Mouse (Mus musculus): ENCODE data around the gene Slc24a4. TPM values are rescaled to one million over a fixed set of nuclear protein-coding genes. Genes with fewer than 3 reads are reported as not detected.

Slc24a4 gene
- polyA plus RNA-seq, 1 experiment: not detected

GRCm38 (mm10) chr12:102287904-102288602, 159.5 kb downstream of the Slc24a4 start:
- peaks cover 58% of the 10 kb centered on the region for H3K4me1 ChIP-seq (ENCODE audit: control insufficient read depth, insufficient read depth, low read length)
- no peak overlapping the region for H3K4me3 ChIP-seq (ENCODE audit: insufficient read depth, low read length)
- H3K27ac ChIP-seq (ENCODE audit: insufficient read depth, low read depth, low read length): no peak overlapping the region
- no peak for TF ChIP-seq POLR2A (IDR thresholded peaks at IDR 0.05; ENCODE audit: borderline replicate concordance, low read depth, low read length)
- TF ChIP-seq CTCF (IDR thresholded peaks at IDR 0.05; ENCODE audit: low read depth, low read length): no peak

DNA sequence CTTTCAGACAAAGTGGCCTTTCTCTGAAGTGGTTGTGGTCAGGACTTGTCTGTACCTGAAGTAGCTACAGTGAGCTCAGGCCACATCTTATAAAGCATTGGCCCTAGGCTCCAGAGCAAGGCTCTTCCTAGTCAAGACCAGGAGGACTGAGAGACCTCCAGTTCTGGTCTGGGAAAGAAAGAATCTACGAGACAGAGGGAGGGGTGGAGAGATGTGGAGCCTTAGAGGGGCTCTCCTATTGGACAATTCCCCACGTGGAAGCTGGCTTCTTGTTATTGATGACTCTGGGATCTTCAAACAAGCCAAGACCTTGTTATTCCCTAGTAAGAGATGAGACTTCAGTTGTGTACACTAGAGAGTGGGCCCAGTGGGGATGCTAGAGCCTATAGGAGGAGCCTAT, 160.3 kb downstream of the Slc24a4 start:
- no peak overlapping the region for H3K4me3 ChIP-seq (ENCODE audit: insufficient read depth, low read length)
- peaks cover 59% of the 10 kb centered on the region for H3K4me1 ChIP-seq (ENCODE audit: control insufficient read depth, insufficient read depth, low read length)
- no peak overlapping the region for H3K27ac ChIP-seq (ENCODE audit: insufficient read depth, low read depth, low read length)
- TF ChIP-seq CTCF (IDR thresholded peaks at IDR 0.05; ENCODE audit: low read depth, low read length): no peak
- TF ChIP-seq POLR2A (IDR thresholded peaks at IDR 0.05; ENCODE audit: borderline replicate concordance, low read depth, low read length): no peak

GRCm38 (mm10) chr12:102289568-102289967, 161.0 kb downstream of the Slc24a4 start:
- no peak overlapping the region for H3K27ac ChIP-seq (ENCODE audit: insufficient read depth, low read depth, low read length)
- no peak overlapping the region for H3K4me3 ChIP-seq (ENCODE audit: insufficient read depth, low read length)
- TF ChIP-seq CTCF (IDR thresholded peaks at IDR 0.05; ENCODE audit: low read depth, low read length) (no peak), POLR2A (IDR thresholded peaks at IDR 0.05; ENCODE audit: borderline replicate concordance, low read depth, low read length) (no peak)
- H3K4me1 ChIP-seq (ENCODE audit: control insufficient read depth, insufficient read depth, low read length): peaks cover 59% of the 10 kb centered on the region

- TF ChIP-seq POLR2A (IDR thresholded peaks at IDR 0.05; ENCODE audit: borderline replicate concordance, low read depth, low read length): no peak
- no peak for TF ChIP-seq CTCF (IDR thresholded peaks at IDR 0.05; ENCODE audit: low read depth, low read length)
- H3K4me3 ChIP-seq (ENCODE audit: insufficient read depth, low read length): no peak overlapping the region
- peaks cover 59% of the 10 kb centered on the region for H3K4me1 ChIP-seq (ENCODE audit: control insufficient read depth, insufficient read depth, low read length)
- no peak overlapping the region for H3K27ac ChIP-seq (ENCODE audit: insufficient read depth, low read depth, low read length)
Observed at GRCm38 (mm10) chr12:102290662-102291061, 162.1 kb downstream of the Slc24a4 start.

DNA sequence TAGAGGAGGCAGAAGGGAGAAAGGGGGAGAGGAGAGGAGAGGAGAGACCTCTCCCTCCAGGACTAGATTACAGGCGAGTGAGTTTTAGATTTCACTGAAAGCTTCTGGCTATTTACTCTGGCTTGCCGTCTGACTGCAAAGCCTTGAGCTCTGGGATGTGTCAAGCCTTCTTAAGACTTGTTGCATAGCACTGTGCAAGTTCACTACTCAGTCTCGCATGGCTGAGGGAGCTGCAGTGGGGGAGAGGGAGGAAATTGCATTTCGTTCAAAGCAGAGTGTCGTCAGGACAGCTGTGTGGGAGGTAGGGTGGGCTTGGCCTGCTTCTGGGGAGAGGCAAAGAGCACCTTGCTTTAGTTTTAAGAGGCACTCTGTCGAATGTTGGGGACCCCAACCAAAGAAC, 163.2 kb downstream of the Slc24a4 start:
- Histone ChIP-seq H3K27ac (ENCODE audit: insufficient read depth, low read depth, low read length) (no peak overlapping the region), H3K4me1 (ENCODE audit: control insufficient read depth, insufficient read depth, low read length) (peaks cover 56% of the 10 kb centered on the region), H3K4me3 (ENCODE audit: insufficient read depth, low read length) (no peak overlapping the region)
- no peak for TF ChIP-seq CTCF (IDR thresholded peaks at IDR 0.05; ENCODE audit: low read depth, low read length)
- TF ChIP-seq POLR2A (IDR thresholded peaks at IDR 0.05; ENCODE audit: borderline replicate concordance, low read depth, low read length): no peak

- Histone ChIP-seq H3K4me1 (ENCODE audit: control insufficient read depth, insufficient read depth, low read length) (peaks cover 54% of the 10 kb centered on the region), H3K27ac (ENCODE audit: insufficient read depth, low read depth, low read length) (no peak overlapping the region), H3K4me3 (ENCODE audit: insufficient read depth, low read length) (no peak overlapping the region)
Observed at GRCm38 (mm10) chr12:102292501-102293215, 164.1 kb downstream of the Slc24a4 start.

DNA sequence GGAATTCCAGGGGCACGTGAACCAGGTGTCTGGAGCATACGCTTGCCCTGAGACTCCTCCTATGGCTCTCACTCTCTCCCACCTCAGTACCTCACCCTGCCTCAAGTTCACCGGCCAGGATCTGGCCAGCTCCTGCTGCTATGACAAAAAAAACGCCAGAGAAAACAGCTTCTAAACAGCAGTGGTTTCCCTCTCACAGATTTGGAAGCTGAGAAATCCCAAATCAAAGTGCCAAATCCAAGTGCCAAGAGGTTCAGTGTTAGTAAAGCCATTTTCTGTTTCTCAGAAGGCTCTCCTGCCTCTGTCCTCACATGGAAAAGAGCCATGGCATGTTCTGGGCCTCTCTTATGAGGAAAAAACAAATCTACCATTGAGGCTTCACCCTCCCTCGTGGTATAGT, 166.1 kb downstream of the Slc24a4 start:
- Histone ChIP-seq H3K27ac (ENCODE audit: insufficient read depth, low read depth, low read length) (no peak overlapping the region), H3K4me3 (ENCODE audit: insufficient read depth, low read length) (no peak overlapping the region)

More at GRCm38 (mm10) chr12:102292501-102293215, 164.1 kb downstream of the Slc24a4 start:
- no peak for TF ChIP-seq POLR2A (IDR thresholded peaks at IDR 0.05; ENCODE audit: borderline replicate concordance, low read depth, low read length)
- TF ChIP-seq CTCF (IDR thresholded peaks at IDR 0.05; ENCODE audit: low read depth, low read length): no peak

DNA sequence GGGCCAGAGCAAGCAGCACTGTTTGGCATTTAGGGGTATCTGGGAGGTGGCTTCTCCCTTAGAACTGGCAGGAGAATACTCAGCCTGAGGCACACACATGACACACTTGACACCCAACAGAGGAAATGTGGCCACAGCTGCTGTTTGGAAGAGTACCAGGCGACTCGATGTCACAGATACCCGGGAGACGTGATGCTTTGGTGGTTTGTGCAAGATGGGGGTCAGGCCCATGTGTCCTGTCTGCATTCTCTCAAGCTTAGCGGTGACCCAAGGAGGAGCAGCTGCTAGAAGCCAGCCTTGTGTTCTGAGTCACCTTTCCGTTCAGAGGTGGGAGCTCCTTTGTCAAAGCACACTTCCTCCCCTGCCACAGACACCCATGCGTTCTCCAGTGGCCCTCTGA, 166.7 kb downstream of the Slc24a4 start:
- H3K4me3 ChIP-seq (ENCODE audit: insufficient read depth, low read length): no peak overlapping the region
- TF ChIP-seq POLR2A (IDR thresholded peaks at IDR 0.05; ENCODE audit: borderline replicate concordance, low read depth, low read length) (no peak), CTCF (IDR thresholded peaks at IDR 0.05; ENCODE audit: low read depth, low read length) (no peak)
- H3K4me1 ChIP-seq (ENCODE audit: control insufficient read depth, insufficient read depth, low read length): peaks cover 68% of the 10 kb centered on the region
- no peak overlapping the region for H3K27ac ChIP-seq (ENCODE audit: insufficient read depth, low read depth, low read length)

More for the DNA sequence above, 166.1 kb downstream of the Slc24a4 start:
- no peak for TF ChIP-seq CTCF (IDR thresholded peaks at IDR 0.05; ENCODE audit: low read depth, low read length)
- no peak for TF ChIP-seq POLR2A (IDR thresholded peaks at IDR 0.05; ENCODE audit: borderline replicate concordance, low read depth, low read length)
- peaks cover 67% of the 10 kb centered on the region for H3K4me1 ChIP-seq (ENCODE audit: control insufficient read depth, insufficient read depth, low read length)

DNA sequence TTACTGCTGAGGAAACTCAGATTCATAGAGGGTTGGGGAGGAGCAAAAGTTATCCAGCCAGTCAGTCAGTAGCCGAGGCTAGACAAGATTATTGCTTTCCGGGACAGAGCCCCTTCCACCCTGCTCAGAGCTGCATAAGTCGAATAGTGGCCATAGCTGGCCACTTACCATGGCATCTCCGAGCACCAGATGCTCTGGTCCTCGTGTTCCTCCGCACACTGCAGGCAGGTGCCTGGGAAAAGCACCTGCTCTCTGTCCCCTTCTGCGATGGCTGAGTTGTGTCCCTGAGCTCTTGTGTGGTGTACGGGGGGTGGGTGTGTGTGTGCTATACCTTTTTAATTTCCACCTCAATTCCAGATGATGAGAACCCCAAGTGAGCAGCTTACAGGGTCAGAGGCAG, 167.1 kb downstream of the Slc24a4 start:
- TF ChIP-seq POLR2A (IDR thresholded peaks at IDR 0.05; ENCODE audit: borderline replicate concordance, low read depth, low read length) (no peak), CTCF (IDR thresholded peaks at IDR 0.05; ENCODE audit: low read depth, low read length) (no peak)
- Histone ChIP-seq H3K4me3 (ENCODE audit: insufficient read depth, low read length) (no peak overlapping the region), H3K4me1 (ENCODE audit: control insufficient read depth, insufficient read depth, low read length) (peaks cover 66% of the 10 kb centered on the region), H3K27ac (ENCODE audit: insufficient read depth, low read depth, low read length) (no peak overlapping the region)

GRCm38 (mm10) chr12:102296361-102296760, 167.8 kb downstream of the Slc24a4 start:
- TF ChIP-seq POLR2A (IDR thresholded peaks at IDR 0.05; ENCODE audit: borderline replicate concordance, low read depth, low read length): no peak
- TF ChIP-seq CTCF (IDR thresholded peaks at IDR 0.05; ENCODE audit: low read depth, low read length): no peak
- H3K4me3 ChIP-seq (ENCODE audit: insufficient read depth, low read length): no peak overlapping the region
- H3K4me1 ChIP-seq (ENCODE audit: control insufficient read depth, insufficient read depth, low read length): peaks cover 68% of the 10 kb centered on the region

More at GRCm38 (mm10) chr12:102296361-102296760, 167.8 kb downstream of the Slc24a4 start:
- peak overlapping the region; percentile 57 for H3K27ac ChIP-seq (ENCODE audit: insufficient read depth, low read depth, low read length)
